Mouse (Mus musculus) splenic B cell, adult 2 months (primary cell): Measurements from ENCODE around the gene Osbp.
"Not testable (repeated sequence)": the region's sequence is repeated elsewhere in the genome, so short reads cannot be mapped to it uniquely, and the experiment has no call there.

Source experiments
- DNase-seq: peaks from one replicate; pipeline ENCODE4 v3.0.0-alpha.2; 2011; ENCODE audit warnings: low read depth, low spot score
- H3K27me3 ChIP-seq: 2 replicates; pipeline ENCODE4 v1.6.1; 2012; ENCODE audit warnings: mild to moderate bottlenecking, low read length, moderate library complexity, mixed read lengths; ENCODE audit not compliant: control insufficient read depth, poor library complexity, insufficient read depth, severe bottlenecking
- H3K36me3 ChIP-seq: 2 replicates; pipeline ENCODE4 v1.6.1; 2012; ENCODE audit warnings: mild to moderate bottlenecking, low read length, moderate library complexity, mixed read lengths; ENCODE audit not compliant: control insufficient read depth, poor library complexity, insufficient read depth, severe bottlenecking

Gene Osbp

GRCm38 (mm10) chr19:11965023-11965942 is at the start of gene Osbp:
Gene Osbp, plus strand, starts transcription at chr19:11965941.
- peak; percentile 100 for DNase-seq
- Histone ChIP-seq H3K36me3 (no peaks in the 10 kb centered on the region), H3K27me3 (no peaks in the 10 kb centered on the region)

- Histone ChIP-seq H3K36me3 (peaks cover 26% of the 10 kb centered on the region), H3K27me3 (no peaks in the 10 kb centered on the region)
- no peak for DNase-seq
Observed at GRCm38 (mm10) chr19:11922068-11922467, 43.7 kb upstream of the Osbp start.

- not testable (repeated sequence) for DNase-seq, H3K27me3 ChIP-seq
- peaks cover 24% of the 10 kb centered on the region for H3K36me3 ChIP-seq
Observed at GRCm38 (mm10) chr19:11922515-11922914, 43.2 kb upstream of the Osbp start.

- DNase-seq, result no peak
- Histone ChIP-seq H3K27me3 (no peaks in the 10 kb centered on the region), H3K36me3 (peaks cover 23% of the 10 kb centered on the region)
Observed at GRCm38 (mm10) chr19:11926380-11926779, 39.4 kb upstream of the Osbp start.

GRCm38 (mm10) chr19:11928025-11928748 is 37.6 kb upstream of the Osbp start:
- Histone ChIP-seq H3K36me3 (peaks cover 22% of the 10 kb centered on the region), H3K27me3 (no peaks in the 10 kb centered on the region)
- no peak for DNase-seq

GRCm38 (mm10) chr19:11946460-11946859 is 19.3 kb upstream of the Osbp start:
- not testable (repeated sequence) for H3K27me3 ChIP-seq, H3K36me3 ChIP-seq, DNase-seq

- Histone ChIP-seq H3K36me3 (no peaks in the 10 kb centered on the region), H3K27me3 (no peaks in the 10 kb centered on the region)
- DNase-seq, result no peak
Observed at GRCm38 (mm10) chr19:11949878-11950277, 15.9 kb upstream of the Osbp start.

GRCm38 (mm10) chr19:11950747-11951146 is 15.0 kb upstream of the Osbp start:
- no peak for DNase-seq
- H3K36me3 ChIP-seq, result no peaks in the 10 kb centered on the region

GRCm38 (mm10) chr19:11954206-11954605 is 11.5 kb upstream of the Osbp start:
- Histone ChIP-seq H3K27me3 (no peaks in the 10 kb centered on the region), H3K36me3 (no peaks in the 10 kb centered on the region)
- DNase-seq, result no peak

More at GRCm38 (mm10) chr19:11950747-11951146, 15.0 kb upstream of the Osbp start:
- no peaks in the 10 kb centered on the region for H3K27me3 ChIP-seq

GRCm38 (mm10) chr19:11956636-11957035 is 9.1 kb upstream of the Osbp start:
- Histone ChIP-seq H3K27me3 (no peaks in the 10 kb centered on the region), H3K36me3 (no peaks in the 10 kb centered on the region)
- DNase-seq, result no peak

GRCm38 (mm10) chr19:11957396-11957795 is 8.3 kb upstream of the Osbp start:
- Histone ChIP-seq H3K36me3 (no peaks in the 10 kb centered on the region), H3K27me3 (no peaks in the 10 kb centered on the region)
- no peak for DNase-seq

- DNase-seq, result no peak
- no peaks in the 10 kb centered on the region for H3K27me3 ChIP-seq
Observed at GRCm38 (mm10) chr19:11957846-11958245, 7.9 kb upstream of the Osbp start.

GRCm38 (mm10) chr19:11964266-11964665 is 1.5 kb upstream of the Osbp start:
- peak; percentile 14 for DNase-seq

More at GRCm38 (mm10) chr19:11957846-11958245, 7.9 kb upstream of the Osbp start:
- H3K36me3 ChIP-seq, result no peaks in the 10 kb centered on the region

GRCm38 (mm10) chr19:11966201-11966636 is 478 bp downstream of the Osbp start:
- H3K36me3 ChIP-seq, result no peaks in the 10 kb centered on the region
- no peaks in the 10 kb centered on the region for H3K27me3 ChIP-seq
- DNase-seq, result peak; percentile 65

More at GRCm38 (mm10) chr19:11964266-11964665, 1.5 kb upstream of the Osbp start:
- H3K27me3 ChIP-seq, result no peaks in the 10 kb centered on the region
- H3K36me3 ChIP-seq, result no peaks in the 10 kb centered on the region
